Mouse (Mus musculus) embryonic facial prominence, embryonic 14.5 days (tissue): ENCODE data around the gene Olfr556. TPM values are rescaled to one million over a fixed set of nuclear protein-coding genes. Genes with fewer than 3 reads are reported as not detected.

Experiments
- ATAC-seq: fragments of 200-750 bp; cut with Nextera tagmentation; 2 replicates; pipeline ENCODE4 v1.8.0; 2017; ENCODE audit warnings: low read depth, moderate number of reproducible peaks, moderate TSS enrichment
- DNase-seq: peaks from one replicate; pipeline ENCODE4 v3.0.0-alpha.2; 2015; ENCODE audit warnings: low spot score
- H3K27ac ChIP-seq: fragments of 300-500 bp; sonication (generic); replicated peaks from 2 replicates; pipeline ENCODE4 v1.5.1; 2014; ENCODE audit warnings: low read depth, mild to moderate bottlenecking, low read length, moderate library complexity
- H3K27me3 ChIP-seq: fragments of 300-500 bp; sonication (generic); replicated peaks from 2 replicates; pipeline ENCODE4 v1.6.1; 2014; ENCODE audit warnings: low read length; ENCODE audit not compliant: control insufficient read depth, insufficient read depth
- H3K36me3 ChIP-seq: fragments of 300-500 bp; sonication (generic); 2 replicates; pipeline ENCODE4 v1.6.1; 2014; ENCODE audit warnings: low read length, mixed read lengths; ENCODE audit not compliant: control insufficient read depth, insufficient read depth
- H3K4me1 ChIP-seq: fragments of 300-500 bp; sonication (generic); 2 replicates; pipeline ENCODE4 v1.6.1; 2014; ENCODE audit warnings: antibody characterized with exemption, low read length; ENCODE audit not compliant: control insufficient read depth, insufficient read depth
- H3K4me2 ChIP-seq: fragments of 300-500 bp; sonication (generic); 2 replicates; pipeline ENCODE4 v1.6.1; 2014; ENCODE audit warnings: low read depth, mild to moderate bottlenecking, low read length, moderate library complexity, mixed read lengths
- H3K4me3 ChIP-seq: fragments of 300-500 bp; sonication (generic); 2 replicates; pipeline ENCODE4 v1.5.1; 2014; ENCODE audit warnings: low read depth, mild to moderate bottlenecking, low read length
- H3K9ac ChIP-seq: fragments of 300-500 bp; sonication (generic); 2 replicates; pipeline ENCODE4 v1.6.1; 2014; ENCODE audit warnings: low read depth, mild to moderate bottlenecking, low read length, moderate library complexity, mixed read lengths
- H3K9me3 ChIP-seq: fragments of 300-500 bp; sonication (generic); 2 replicates; pipeline ENCODE4 v1.6.1; 2016; ENCODE audit warnings: low read length; ENCODE audit not compliant: control insufficient read depth
- WGBS: fragments of 180-500 bp; shearing (Covaris S2); extraction: QIAGEN DNeasy Blood & Tissue Kit; methylation state at CpG from one replicate; pipeline ENCODE4 v1.1.7; 2014; 5-methylcytosine and 5-hydroxymethylcytosine counted together
- polyA plus RNA-seq: library from polyadenylated mRNA; unstranded; fragments of >200 nt; fragmentation: Nextera tagmentation; extraction: Ambion mirVana; gene quantifications from 2 replicates; pipeline ENCODE4 v1.2.1, GENCODE M21; 2014

The Olfr556 gene
- polyA plus RNA-seq, 1 experiment from 2014 or later, result not detected

- 89% methylated on average over 2 of the region's 2 CpGs for WGBS
- H3K4me2 ChIP-seq, result no peak overlapping the region
- ATAC-seq (no peak), DNase-seq (no peak)
- 0 out of 2 replicates have a peak, but pooled peaks cover 5% of the 10 kb centered on the region for H3K36me3 ChIP-seq
- H3K4me1 ChIP-seq, result no peaks in the 10 kb centered on the region
- no peak overlapping the region for H3K4me3 ChIP-seq
- H3K9ac ChIP-seq, result no peak overlapping the region
- H3K27me3 ChIP-seq, result no peaks in the 10 kb centered on the region
- no peaks in the 10 kb centered on the region for H3K9me3 ChIP-seq
- no peak overlapping the region for H3K27ac ChIP-seq
These were observed 11.5 kb downstream of the Olfr556 start for GRCm38 (mm10) chr7:102676225-102676624.

GRCm38 (mm10) chr7:102681916-102682315 is 17.2 kb downstream of the Olfr556 start:
- WGBS, result 79% methylated on average over 1 of the region's 1 CpGs
- no peaks in the 10 kb centered on the region for H3K27me3 ChIP-seq
- H3K9ac ChIP-seq, result no peak overlapping the region
- ATAC-seq (no peak), DNase-seq (no peak)
- 0 out of 2 replicates have a peak, but pooled peaks cover 5% of the 10 kb centered on the region for H3K36me3 ChIP-seq
- H3K27ac ChIP-seq, result no peak overlapping the region
- no peak overlapping the region for H3K4me2 ChIP-seq
- no peaks in the 10 kb centered on the region for H3K9me3 ChIP-seq
- no peak overlapping the region for H3K4me3 ChIP-seq
- H3K4me1 ChIP-seq, result no peaks in the 10 kb centered on the region

- Histone ChIP-seq H3K4me2 (peak within 1 kb of the TSS; percentile 69), H3K36me3 (no peaks in the 10 kb centered on the region), H3K4me3 (peak within 1 kb of the TSS; percentile 68), H3K27me3 (no peaks in the 10 kb centered on the region), H3K9ac (peak within 1 kb of the TSS; percentile 81), H3K4me1 (no peaks in the 10 kb centered on the region), H3K27ac (peak within 1 kb of the TSS; percentile 86), H3K9me3 (no peaks in the 10 kb centered on the region)
- peak; percentile 98 for DNase-seq
- under 1% methylated on average over 36 of the region's 40 CpGs for WGBS
- peak; percentile 100 for ATAC-seq
These were observed 22.3 kb downstream of the Olfr556 start, which contains the start of gene Trim68 for GRCm38 (mm10) chr7:102686944-102687501. TSS of gene Trim68 (minus strand) at chr7:102687327.

GRCm38 (mm10) chr7:102695358-102696125 is 30.8 kb downstream of the Olfr556 start, which contains the start of gene Olfr557:
TSS of gene Olfr557 (plus strand) at chr7:102695910.
- no peaks in the 10 kb centered on the region for H3K36me3 ChIP-seq
- WGBS, result 78% methylated on average over 5 of the region's 5 CpGs

GRCm38 (mm10) chr7:102698461-102698860 is 33.8 kb downstream of the Olfr556 start:
- ATAC-seq (no peak), DNase-seq (no peak)
- Histone ChIP-seq H3K9ac (no peak overlapping the region), H3K4me3 (no peak overlapping the region), H3K4me2 (no peak overlapping the region), H3K9me3 (no peaks in the 10 kb centered on the region), H3K36me3 (no peaks in the 10 kb centered on the region), H3K27me3 (no peaks in the 10 kb centered on the region), H3K27ac (no peak overlapping the region), H3K4me1 (no peaks in the 10 kb centered on the region)
- 86% methylated on average over 7 of the region's 7 CpGs for WGBS

More at GRCm38 (mm10) chr7:102695358-102696125, 30.8 kb downstream of the Olfr556 start, which contains the start of gene Olfr557:
- ATAC-seq (no peak), DNase-seq (no peak)
- no peak within 1 kb of the TSS for H3K4me3 ChIP-seq
- no peaks in the 10 kb centered on the region for H3K27me3 ChIP-seq
- H3K27ac ChIP-seq, result no peak within 1 kb of the TSS
- no peaks in the 10 kb centered on the region for H3K4me1 ChIP-seq
- H3K4me2 ChIP-seq, result no peak within 1 kb of the TSS
- H3K9ac ChIP-seq, result no peak within 1 kb of the TSS
- no peaks in the 10 kb centered on the region for H3K9me3 ChIP-seq

- Histone ChIP-seq H3K27ac (no peak within 1 kb of the TSS), H3K4me3 (no peak within 1 kb of the TSS), H3K9ac (no peak within 1 kb of the TSS), H3K9me3 (no peaks in the 10 kb centered on the region), H3K4me1 (no peaks in the 10 kb centered on the region), H3K4me2 (no peak within 1 kb of the TSS), H3K36me3 (no peaks in the 10 kb centered on the region), H3K27me3 (no peaks in the 10 kb centered on the region)
- DNase-seq (no peak), ATAC-seq (no peak)
These were observed 37.2 kb downstream of the Olfr556 start, which contains the start of gene Olfr558 for GRCm38 (mm10) chr7:102701915-102702314. TSS of gene Olfr558 (plus strand) at chr7:102702215.

- ATAC-seq (no peak), DNase-seq (no peak)
- Histone ChIP-seq H3K4me2 (no peak within 1 kb of the TSS), H3K4me1 (no peaks in the 10 kb centered on the region), H3K4me3 (no peak within 1 kb of the TSS), H3K27ac (no peak within 1 kb of the TSS), H3K36me3 (no peaks in the 10 kb centered on the region), H3K9me3 (no peaks in the 10 kb centered on the region), H3K9ac (no peak within 1 kb of the TSS), H3K27me3 (no peaks in the 10 kb centered on the region)
- WGBS, result 23% methylated on average over 1 of the region's 1 CpGs
These were observed 54.3 kb downstream of the Olfr556 start, which contains the start of gene Olfr33 for GRCm38 (mm10) chr7:102718970-102719369. TSS of gene Olfr33 (minus strand) at chr7:102719070.
